Mouse (Mus musculus): ENCODE results near the gene Gm10800.
"Not testable (repeated sequence)": the region's sequence is repeated elsewhere in the genome, so short reads cannot be mapped to it uniquely, and the experiment has no call there.

Gm10800 gene

DNA sequence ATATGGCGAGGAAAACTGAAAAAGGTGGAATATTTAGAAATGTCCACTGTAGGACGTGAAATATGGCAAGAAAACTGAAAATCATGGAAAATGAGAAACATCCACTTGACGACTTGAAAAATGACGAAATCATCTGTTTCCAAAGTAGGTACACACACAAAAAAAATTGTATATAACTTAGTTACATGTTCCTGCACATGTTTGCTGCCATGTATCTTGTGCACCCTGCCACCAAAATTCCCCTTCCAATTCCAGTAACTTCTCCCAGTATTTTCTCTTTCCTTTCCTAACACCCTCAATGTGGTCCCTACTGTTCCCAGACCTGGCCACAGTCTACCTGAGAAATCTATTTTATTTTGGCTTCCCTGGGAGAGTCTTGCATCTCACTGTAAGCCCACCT lies at the start of gene Gm10800:
Gene Gm10800, minus strand, starts transcription at position 101 of the 400 bp plus-strand sequence.
- not testable (repeated sequence) for DNase-seq (ENCODE audit: low read depth)

- no peak for DNase-seq (ENCODE audit: low read depth)
Observed at GRCm38 (mm10) chr2:98697533-98697932, 30.4 kb upstream of the Gm10800 start.

GRCm38 (mm10) chr2:98661937-98662336 lies 5.2 kb downstream of the Gm10800 start, which contains the start of gene Gm10801:
TSS of gene Gm10801 (plus strand) at chr2:98662237.
- not testable (repeated sequence) for DNase-seq (ENCODE audit: low read depth)

Measured in NIH3T3 (cell line).